Mouse (Mus musculus) urinary bladder, adult 2 months (tissue): Measurements from ENCODE around the gene H3f3b. TPM values are rescaled to one million over a fixed set of nuclear protein-coding genes. Genes with fewer than 3 reads are reported as not detected.

Experiments
- DNase-seq: peaks from one replicate; pipeline ENCODE4 v3.0.0; 2022; ENCODE audit warnings: low spot score
- polyA plus RNA-seq: library from polyadenylated mRNA; depleted of rRNA; stranded (reverse); fragments of >200 nt; gene quantifications from 2 replicates; pipeline ENCODE4 v1.2.3, GENCODE M21; 2012; rRNA removed

Gene H3f3b
- polyA plus RNA-seq: 374 and 394 TPM in 2 replicates

GRCm38 (mm10) chr11:116027756-116028155, at the start of gene H3f3b:
H3f3b (minus strand) TSS chr11:116027962.
- DNase-seq: no peak

DNA sequence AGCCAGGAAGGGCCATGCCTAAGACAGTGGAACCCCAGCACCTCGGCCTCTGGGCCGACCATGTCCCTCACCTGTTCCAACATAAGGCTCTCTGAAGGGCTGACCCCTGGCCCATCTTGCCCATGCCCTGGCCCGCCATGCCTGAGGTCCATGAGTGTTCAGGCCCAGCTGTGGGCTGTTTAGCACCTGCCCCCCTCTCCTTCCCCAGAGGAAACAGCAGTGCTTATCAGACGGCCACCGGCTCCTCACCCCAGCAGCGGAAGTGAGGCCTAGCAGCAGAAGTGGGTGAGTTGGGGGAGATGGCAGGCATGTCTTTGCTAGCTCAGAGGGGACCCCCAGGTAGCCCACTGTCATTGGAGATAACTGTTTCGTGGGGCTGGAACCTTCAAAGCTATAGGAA, 49.1 kb upstream of the H3f3b start:
- no peak for DNase-seq

DNA sequence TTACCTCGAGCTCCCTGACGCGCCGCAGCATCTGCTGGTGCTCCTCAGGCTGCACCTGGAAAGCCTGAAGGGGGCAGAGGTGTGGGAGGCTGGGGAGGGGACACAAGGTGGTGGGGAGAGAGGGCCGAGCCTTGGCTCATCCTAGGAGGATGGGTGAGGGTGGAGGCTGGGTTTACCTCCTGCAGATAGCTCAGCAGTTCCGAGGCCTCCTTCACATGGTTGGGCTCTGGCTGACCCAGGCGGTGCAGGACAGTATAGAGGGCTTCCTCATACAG, 48.4 kb upstream of the H3f3b start:
- DNase-seq: no peak

DNA sequence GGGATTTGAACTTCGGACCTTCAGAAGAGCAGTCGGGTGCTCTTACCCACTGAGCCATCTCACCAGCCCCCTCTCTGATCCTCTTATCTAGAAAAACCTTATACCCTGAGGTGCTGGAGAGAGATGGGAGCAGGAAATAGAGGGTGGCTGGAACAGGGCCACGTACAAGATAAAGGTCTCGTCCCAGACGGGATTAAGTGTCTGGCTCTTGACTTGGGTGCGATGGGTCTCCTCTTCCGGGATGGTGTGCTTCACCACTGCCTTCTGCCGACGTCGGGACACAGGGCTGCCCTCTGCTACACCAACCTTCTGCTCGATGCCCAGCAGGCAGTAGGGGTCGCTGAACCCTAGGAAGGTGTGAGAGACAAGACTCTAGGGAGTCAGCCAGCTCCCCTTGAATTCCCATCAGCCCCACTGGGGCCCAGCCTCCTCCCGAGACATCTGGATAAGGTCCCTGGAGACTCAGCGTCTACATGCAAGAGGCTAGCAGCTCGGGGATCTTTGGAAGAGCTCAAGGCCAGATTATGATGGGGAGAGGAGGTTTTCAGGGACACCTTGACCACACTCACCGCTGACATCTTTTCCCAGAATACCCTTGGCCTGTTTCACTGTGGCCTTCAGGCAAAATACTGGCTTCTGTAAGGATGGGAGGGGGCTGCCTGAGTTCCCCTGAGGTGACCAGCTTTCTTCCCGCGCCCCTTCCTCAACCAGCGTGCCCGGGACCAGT, 47.9 kb upstream of the H3f3b start:
- no peak for DNase-seq

- no peak for DNase-seq
Observed at GRCm38 (mm10) chr11:116074436-116074991, 46.8 kb upstream of the H3f3b start.

GRCm38 (mm10) chr11:116072608-116073007, 44.8 kb upstream of the H3f3b start:
- DNase-seq: no peak

GRCm38 (mm10) chr11:116071510-116071909, 43.7 kb upstream of the H3f3b start:
- no peak for DNase-seq

GRCm38 (mm10) chr11:116065345-116065744, 37.6 kb upstream of the H3f3b start:
- no peak for DNase-seq

DNA sequence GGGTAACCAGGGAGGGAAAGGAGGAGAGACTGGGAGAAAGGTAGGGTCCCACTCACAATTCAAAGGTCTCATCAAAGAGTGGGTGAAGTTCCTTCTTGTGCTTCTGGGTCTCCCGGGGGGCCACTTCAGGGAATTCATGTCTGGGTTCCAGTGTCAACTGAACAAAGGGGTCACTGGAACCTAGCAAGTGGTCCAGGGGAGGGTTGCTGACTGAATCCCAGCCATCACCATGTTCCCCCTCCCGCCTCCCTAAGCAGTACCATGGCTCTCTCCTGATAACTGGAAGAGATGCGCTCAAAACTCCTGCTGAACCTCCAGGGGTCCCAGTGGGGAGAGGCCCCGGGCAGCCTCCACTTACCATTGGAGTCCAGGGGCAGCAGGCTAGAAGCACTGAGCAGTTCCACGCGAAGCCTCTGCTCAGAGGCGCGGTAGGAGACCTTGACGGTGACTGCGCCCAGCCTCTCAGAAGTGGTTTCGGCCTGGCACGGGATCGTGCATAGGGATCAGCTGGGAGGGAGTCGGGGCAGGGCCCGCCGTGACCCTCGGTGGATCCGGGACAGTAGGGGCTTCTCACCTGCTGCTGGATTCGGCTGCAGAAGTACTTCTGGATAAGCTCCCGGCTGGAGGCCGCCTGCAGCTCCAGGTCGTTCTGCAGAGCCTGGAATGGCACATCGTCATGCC, 36.6 kb upstream of the H3f3b start:
- no peak for DNase-seq

DNA sequence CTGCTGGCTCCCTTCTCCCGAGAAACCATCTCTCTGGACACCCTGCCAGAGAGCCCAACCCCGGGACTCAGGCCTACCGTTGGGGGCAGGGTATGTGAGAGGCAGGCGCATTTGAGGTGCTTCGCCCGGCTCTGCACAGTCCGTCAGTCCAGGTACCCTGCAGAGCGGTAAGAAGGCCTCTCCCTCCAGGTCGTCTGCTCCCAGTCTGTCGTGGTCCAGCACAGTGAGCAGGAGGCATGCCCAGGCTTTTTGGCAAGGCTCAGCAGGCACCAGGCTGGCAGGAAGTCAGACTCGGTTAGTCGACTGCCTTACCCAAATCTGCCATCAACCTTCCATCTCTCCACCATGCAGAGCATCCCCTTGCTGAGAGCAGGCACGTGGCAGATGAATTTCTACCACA, 35.8 kb upstream of the H3f3b start:
- DNase-seq: no peak

DNA sequence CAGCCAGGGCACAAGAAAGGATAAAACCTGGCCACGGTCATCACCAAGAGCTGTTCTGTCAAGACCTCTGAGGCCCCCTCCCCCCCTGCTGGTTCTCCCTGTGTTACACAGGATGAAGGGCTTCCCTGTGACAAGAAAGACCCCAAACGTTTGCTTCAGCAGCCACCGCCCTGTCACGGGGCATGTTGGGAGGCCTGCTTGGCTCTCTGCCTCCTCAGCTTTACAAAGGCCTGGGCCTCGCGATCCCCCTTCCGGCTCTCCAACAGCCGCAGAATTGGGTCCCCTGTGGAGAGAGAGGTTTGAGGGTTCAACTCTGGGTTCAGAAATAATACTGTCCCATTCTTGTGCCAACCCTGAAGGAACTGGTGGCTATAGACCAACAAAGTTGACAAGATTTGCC, 34.8 kb upstream of the H3f3b start:
- DNase-seq: no peak

GRCm38 (mm10) chr11:116061641-116062415, 34.1 kb upstream of the H3f3b start:
- no peak for DNase-seq

DNA sequence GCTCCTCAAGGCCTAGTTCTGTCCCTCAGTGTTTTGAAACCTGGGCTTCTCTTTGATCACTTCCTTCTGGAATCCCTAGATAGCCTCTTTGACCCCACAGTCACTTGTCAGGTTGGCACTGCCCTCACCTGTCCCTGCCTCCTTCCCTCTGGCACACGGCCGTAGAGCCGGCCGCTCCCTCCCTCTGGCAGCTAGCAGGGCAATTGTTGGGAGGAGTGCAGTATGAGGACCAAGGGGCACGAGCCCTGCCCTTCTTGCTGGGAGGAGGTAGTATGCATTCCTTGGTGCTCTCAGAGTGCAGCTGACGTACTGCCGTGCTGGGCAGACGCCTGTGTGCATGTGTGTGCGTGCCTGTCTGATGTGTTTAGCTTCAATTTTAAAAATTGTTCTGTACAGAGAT, 32.8 kb upstream of the H3f3b start:
- DNase-seq: no peak

GRCm38 (mm10) chr11:116059691-116060025, 31.9 kb upstream of the H3f3b start:
- no peak for DNase-seq

GRCm38 (mm10) chr11:116058868-116059690, 31.3 kb upstream of the H3f3b start:
- DNase-seq: no peak

GRCm38 (mm10) chr11:116058022-116058614, 30.4 kb upstream of the H3f3b start:
- no peak for DNase-seq

- DNase-seq: no peak
Observed at GRCm38 (mm10) chr11:116057237-116057881, 29.6 kb upstream of the H3f3b start.

GRCm38 (mm10) chr11:116055873-116056272, 28.1 kb upstream of the H3f3b start:
- DNase-seq: no peak

DNA sequence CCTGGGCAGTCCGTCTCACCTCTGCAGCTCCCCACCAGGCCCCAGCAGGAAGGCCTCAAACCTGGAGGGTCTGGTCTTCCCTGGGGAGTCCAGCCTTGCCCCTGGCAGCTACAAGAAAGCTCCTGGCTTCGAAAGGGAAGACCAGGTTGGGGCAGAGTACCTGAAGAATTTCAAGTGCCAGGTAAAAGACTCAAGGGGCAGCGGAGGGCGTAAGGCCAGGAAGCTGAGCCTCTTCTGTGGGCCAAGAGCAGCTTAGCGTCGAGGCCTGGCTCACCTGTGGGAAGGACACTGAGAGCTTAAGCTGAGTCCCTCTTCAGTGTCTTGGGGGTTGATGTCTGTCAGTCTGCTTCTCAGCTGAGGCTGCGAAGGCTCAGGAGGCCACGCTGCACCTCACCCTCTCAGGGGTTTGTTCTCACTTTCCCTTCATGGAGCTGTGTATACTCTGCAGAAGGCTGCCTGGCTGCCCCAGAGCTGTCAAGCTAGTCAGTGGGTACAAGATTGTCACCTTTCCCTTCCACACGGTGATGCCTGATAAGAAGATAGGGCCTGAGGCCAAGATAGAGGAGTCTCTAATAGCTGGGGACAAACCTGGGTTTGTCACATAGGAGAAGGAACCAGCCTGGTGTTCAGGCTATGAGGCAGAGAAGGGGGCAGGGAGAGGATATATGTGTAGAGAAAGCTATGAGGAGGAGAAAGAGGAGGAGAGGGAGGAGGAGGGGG, 25.9 kb upstream of the H3f3b start:
- no peak for DNase-seq

- no peak for DNase-seq
Observed at GRCm38 (mm10) chr11:116050196-116050595, 22.4 kb upstream of the H3f3b start.
